Mouse (Mus musculus): ENCODE data around the gene Tapbp.
"Not testable (repeated sequence)": the region's sequence is repeated elsewhere in the genome, so short reads cannot be mapped to it uniquely, and the experiment has no call there.

- TF ChIP-seq CTCF (conservative IDR thresholded peaks at IDR 0.05; ENCODE audit: insufficient read depth, insufficient read length, low read depth, low read length); POLR2A (IDR thresholded peaks at IDR 0.05; ENCODE audit: low read depth, low read length): not testable (repeated sequence)
Measured at GRCm38 (mm10) chr17:33898193-33898592, 17.5 kb upstream of the Tapbp start.

All from kidney, adult 2 months (tissue).